Mouse (Mus musculus): ENCODE measurements around the gene Tmod4. TPM values are rescaled to one million over a fixed set of nuclear protein-coding genes. Genes with fewer than 3 reads are reported as not detected.
A peak's percentile ranks its signal among the peaks of the same experiment; 100 is the strongest.

Tmod4 gene
- polyA plus RNA-seq (2015; fragmentation: Nextera tagmentation; extraction: Ambion mirVana) = 0.70 and 1.0 TPM in 2 replicates

- H3K4me3 ChIP-seq (ENCODE audit: low read depth, low read length) = no peak within 1 kb of the TSS
- H3K9ac ChIP-seq (ENCODE audit: low read length) = peak within 1 kb of the TSS; percentile 23; the same call in 1 of the 2 replicates
- H3K4me2 ChIP-seq (replicated peaks; ENCODE audit: low read depth) = no peak within 1 kb of the TSS
- H3K4me1 ChIP-seq (replicated peaks; ENCODE audit: control insufficient read depth, insufficient read depth) = 0 out of 2 replicates have a peak, but pooled peaks cover 3% of the 10 kb centered on the region
- H3K27me3 ChIP-seq (ENCODE audit: control insufficient read depth, insufficient read depth, low read length) = no peaks in the 10 kb centered on the region
- TF ChIP-seq EP300 (optimal IDR thresholded peaks at IDR 0.05) = no peak
- peak; percentile 69 for TF ChIP-seq CTCF (IDR thresholded peaks at IDR 0.05; ENCODE audit: low read depth)
- ATAC-seq (ENCODE audit: low FRiP score, low TSS enrichment) (peak; percentile 40; the same call in 1 of the 2 replicates), DNase-seq (ENCODE audit: low spot score) (peak; percentile 30)
- H3K9me3 ChIP-seq (ENCODE audit: control insufficient read depth, low read length) = no peaks in the 10 kb centered on the region
- 53% methylated on average over 6 of the region's 6 CpGs for WGBS
- H3K36me3 ChIP-seq (ENCODE audit: control insufficient read depth, insufficient read depth, low read length) = peaks cover 19% of the 10 kb centered on the region
- peak within 1 kb of the TSS; percentile 9 for H3K27ac ChIP-seq (replicated peaks)
Observed at GRCm38 (mm10) chr3:95124246-95124645, at the start of gene Tmod4. Gene Tmod4 (plus strand): TSS chr3:95124476.

- no peaks in the 10 kb centered on the region for H3K4me1 ChIP-seq (replicated peaks; ENCODE audit: control insufficient read depth, insufficient read depth)
Observed at GRCm38 (mm10) chr3:95088071-95088470, 36.2 kb upstream of the Tmod4 start.

GRCm38 (mm10) chr3:95100854-95101253 lies 23.4 kb upstream of the Tmod4 start:
- no peak overlapping the region for H3K9ac ChIP-seq (ENCODE audit: low read length)
- H3K4me3 ChIP-seq (ENCODE audit: low read depth, low read length) = no peak overlapping the region
- H3K9me3 ChIP-seq (ENCODE audit: control insufficient read depth, low read length) = no peaks in the 10 kb centered on the region
- ATAC-seq (ENCODE audit: low FRiP score, low TSS enrichment) (no peak), DNase-seq (ENCODE audit: low spot score) (no peak)
- TF ChIP-seq EP300 (optimal IDR thresholded peaks at IDR 0.05) (no peak), CTCF (IDR thresholded peaks at IDR 0.05; ENCODE audit: low read depth) (no peak)
- peaks cover 4% of the 10 kb centered on the region for H3K36me3 ChIP-seq (ENCODE audit: control insufficient read depth, insufficient read depth, low read length)
- H3K27ac ChIP-seq (replicated peaks) = no peak overlapping the region
- no peak overlapping the region for H3K4me2 ChIP-seq (replicated peaks; ENCODE audit: low read depth)
- 0 out of 2 replicates have a peak, but pooled peaks cover 4% of the 10 kb centered on the region for H3K4me1 ChIP-seq (replicated peaks; ENCODE audit: control insufficient read depth, insufficient read depth)
- 32% methylated on average over 2 of the region's 2 CpGs for WGBS
- no peaks in the 10 kb centered on the region for H3K27me3 ChIP-seq (ENCODE audit: control insufficient read depth, insufficient read depth, low read length)

More at GRCm38 (mm10) chr3:95088071-95088470, 36.2 kb upstream of the Tmod4 start:
- Histone ChIP-seq H3K9me3 (ENCODE audit: control insufficient read depth, low read length) (no peaks in the 10 kb centered on the region), H3K4me3 (ENCODE audit: low read depth, low read length) (no peak overlapping the region), H3K27ac (replicated peaks) (no peak overlapping the region), H3K4me2 (replicated peaks; ENCODE audit: low read depth) (no peak overlapping the region), H3K36me3 (ENCODE audit: control insufficient read depth, insufficient read depth, low read length) (no peaks in the 10 kb centered on the region), H3K9ac (ENCODE audit: low read length) (no peak overlapping the region), H3K27me3 (ENCODE audit: control insufficient read depth, insufficient read depth, low read length) (no peaks in the 10 kb centered on the region)
- ATAC-seq (ENCODE audit: low FRiP score, low TSS enrichment) (no peak), DNase-seq (ENCODE audit: low spot score) (no peak)
- 86% methylated on average over 1 of the region's 1 CpGs for WGBS
- TF ChIP-seq CTCF (IDR thresholded peaks at IDR 0.05; ENCODE audit: low read depth) (no peak), EP300 (optimal IDR thresholded peaks at IDR 0.05) (no peak)

GRCm38 (mm10) chr3:95105121-95105520 lies 19.2 kb upstream of the Tmod4 start:
- ATAC-seq (ENCODE audit: low FRiP score, low TSS enrichment) = no peak
- no peaks in the 10 kb centered on the region for H3K27me3 ChIP-seq (ENCODE audit: control insufficient read depth, insufficient read depth, low read length)
- 24% methylated on average over 4 of the region's 4 CpGs for WGBS
- H3K4me1 ChIP-seq (replicated peaks; ENCODE audit: control insufficient read depth, insufficient read depth) = 0 out of 2 replicates have a peak, but pooled peaks cover 4% of the 10 kb centered on the region
- H3K27ac ChIP-seq (replicated peaks) = peak overlapping the region; percentile 91
- no peaks in the 10 kb centered on the region for H3K36me3 ChIP-seq (ENCODE audit: control insufficient read depth, insufficient read depth, low read length)
- H3K4me2 ChIP-seq (replicated peaks; ENCODE audit: low read depth) = peak overlapping the region; percentile 73
- TF ChIP-seq EP300 (optimal IDR thresholded peaks at IDR 0.05) (no peak), CTCF (IDR thresholded peaks at IDR 0.05; ENCODE audit: low read depth) (no peak)
- H3K4me3 ChIP-seq (ENCODE audit: low read depth, low read length) = peak overlapping the region; percentile 94
- no peaks in the 10 kb centered on the region for H3K9me3 ChIP-seq (ENCODE audit: control insufficient read depth, low read length)
- peak overlapping the region; percentile 43; the same call in 1 of the 2 replicates for H3K9ac ChIP-seq (ENCODE audit: low read length)
- DNase-seq (ENCODE audit: low spot score) = no peak

- ATAC-seq (ENCODE audit: low FRiP score, low TSS enrichment) (no peak), DNase-seq (ENCODE audit: low spot score) (peak; percentile 65)
- Histone ChIP-seq H3K36me3 (ENCODE audit: control insufficient read depth, insufficient read depth, low read length) (no peaks in the 10 kb centered on the region), H3K4me2 (replicated peaks; ENCODE audit: low read depth) (peak overlapping the region; percentile 73), H3K9ac (ENCODE audit: low read length) (peak overlapping the region; percentile 93), H3K9me3 (ENCODE audit: control insufficient read depth, low read length) (no peaks in the 10 kb centered on the region), H3K27ac (replicated peaks) (peak overlapping the region; percentile 91), H3K4me3 (ENCODE audit: low read depth, low read length) (peak overlapping the region; percentile 94), H3K27me3 (ENCODE audit: control insufficient read depth, insufficient read depth, low read length) (no peaks in the 10 kb centered on the region), H3K4me1 (replicated peaks; ENCODE audit: control insufficient read depth, insufficient read depth) (0 out of 2 replicates have a peak, but pooled peaks cover 4% of the 10 kb centered on the region)
- TF ChIP-seq EP300 (optimal IDR thresholded peaks at IDR 0.05) (no peak), CTCF (IDR thresholded peaks at IDR 0.05; ENCODE audit: low read depth) (no peak)
- 0% methylated on average over 16 of the region's 16 CpGs for WGBS
Observed at GRCm38 (mm10) chr3:95105586-95106337, 18.5 kb upstream of the Tmod4 start.

Data from stomach, postnatal 0 days (tissue).